Mouse (Mus musculus) midbrain, embryonic 11.5 days (tissue): ENCODE data around the gene Ankfn1. TPM values are rescaled to one million over a fixed set of nuclear protein-coding genes. Genes with fewer than 3 reads are reported as not detected.

Source experiments
- ATAC-seq: fragments of 200-750 bp; cut with Nextera tagmentation; 2 replicates; pipeline ENCODE4 v1.8.0; 2017; ENCODE audit warnings: moderate TSS enrichment, moderate library complexity; ENCODE audit not compliant: low FRiP score
- DNase-seq: peaks from one replicate; pipeline ENCODE4 v3.0.0; 2015; ENCODE audit warnings: low spot score; ENCODE audit errors: missing footprints
- H3K27ac ChIP-seq: fragments of 300-500 bp; sonication (generic); 2 replicates; pipeline ENCODE4 v1.5.1; 2014; ENCODE audit warnings: low read depth, low read length
- H3K27me3 ChIP-seq: fragments of 300-500 bp; sonication (generic); 2 replicates; pipeline ENCODE4 v1.6.1; 2014; ENCODE audit warnings: mild to moderate bottlenecking, low read length, moderate library complexity, mixed read lengths; ENCODE audit not compliant: control insufficient read depth, insufficient read depth
- H3K36me3 ChIP-seq: fragments of 300-500 bp; sonication (generic); 2 replicates; pipeline ENCODE4 v1.6.1; 2014; ENCODE audit warnings: mild to moderate bottlenecking, low read length, moderate library complexity, mixed read lengths; ENCODE audit not compliant: control insufficient read depth, insufficient read depth
- H3K4me1 ChIP-seq: fragments of 300-500 bp; sonication (generic); 2 replicates; pipeline ENCODE4 v1.6.1; 2014; ENCODE audit warnings: low read length; ENCODE audit not compliant: control insufficient read depth, insufficient read depth
- H3K4me2 ChIP-seq: fragments of 300-500 bp; sonication (generic); 2 replicates; pipeline ENCODE4 v1.6.1; 2014; ENCODE audit warnings: mild to moderate bottlenecking, moderate library complexity
- H3K4me3 ChIP-seq: fragments of 300-500 bp; sonication (generic); 2 replicates; pipeline ENCODE4 v1.5.1; 2014; ENCODE audit warnings: low read depth, low read length
- H3K9ac ChIP-seq: fragments of 300-500 bp; sonication (generic); 2 replicates; pipeline ENCODE4 v1.6.1; 2014; ENCODE audit warnings: low read length
- H3K9me3 ChIP-seq: fragments of 300-500 bp; sonication (generic); 2 replicates; pipeline ENCODE4 v1.6.1; 2016; ENCODE audit warnings: low read length; ENCODE audit not compliant: control insufficient read depth
- WGBS: fragments of 180-500 bp; shearing (Covaris S2); extraction: QIAGEN DNeasy Blood & Tissue Kit; methylation state at CpG from one replicate; pipeline ENCODE4 v1.1.7; 2014; 5-methylcytosine and 5-hydroxymethylcytosine counted together
- polyA plus RNA-seq: library from polyadenylated mRNA; unstranded; fragments of >200 nt; fragmentation: Nextera tagmentation; extraction: Ambion mirVana; gene quantifications from 2 replicates; pipeline ENCODE4 v1.2.1, GENCODE M21; 2014

The Ankfn1 gene
- polyA plus RNA-seq, 1 experiment from 2014 or later, result 2.2 TPM

DNA sequence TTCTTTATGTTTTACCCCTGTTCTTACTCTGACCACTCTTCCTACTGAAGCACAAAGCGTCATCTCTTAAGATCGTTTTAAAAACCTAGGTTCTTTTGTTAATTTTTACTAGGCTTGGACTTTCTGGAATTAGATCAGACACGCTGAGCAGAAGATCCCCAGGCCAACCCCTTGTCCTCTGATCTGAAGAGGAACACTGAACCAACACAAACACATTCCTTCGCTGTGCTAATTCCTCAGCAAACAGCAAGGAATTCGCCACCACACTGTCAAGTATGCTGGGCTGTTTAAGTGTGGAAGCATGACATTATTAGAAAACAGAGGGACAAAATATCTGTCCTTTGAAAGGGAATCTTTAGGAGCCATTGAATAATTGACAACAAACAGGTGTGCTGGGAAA lies 300.5 kb downstream of the Ankfn1 start:
- Histone ChIP-seq H3K4me3 (no peak overlapping the region), H3K4me1 (no peaks in the 10 kb centered on the region), H3K9me3 (no peaks in the 10 kb centered on the region), H3K4me2 (no peak overlapping the region), H3K9ac (no peak overlapping the region), H3K36me3 (no peaks in the 10 kb centered on the region), H3K27me3 (no peaks in the 10 kb centered on the region), H3K27ac (no peak overlapping the region)
- ATAC-seq (no peak), DNase-seq (peak; percentile 54)
- WGBS, result 37% methylated on average over 5 of the region's 5 CpGs

DNA sequence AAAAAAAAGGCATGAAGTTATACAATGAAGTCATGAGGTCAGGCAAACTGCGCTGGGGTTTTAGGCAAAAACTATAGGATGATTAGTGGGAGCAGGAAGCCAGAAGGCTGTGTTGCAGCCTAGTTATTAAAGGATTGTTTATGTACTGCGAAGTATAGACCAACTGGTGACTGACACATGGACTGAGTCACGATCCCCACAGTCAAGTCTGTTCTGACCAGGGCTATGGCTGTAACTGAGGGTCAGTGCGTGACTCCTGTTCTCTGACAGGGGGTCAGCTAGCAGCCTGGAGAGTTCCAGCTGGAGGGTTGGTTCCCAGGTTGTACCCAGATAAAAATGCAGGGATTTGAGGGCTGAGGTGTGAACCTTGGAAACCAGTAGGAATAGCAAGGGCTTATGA lies 301.4 kb downstream of the Ankfn1 start:
- Histone ChIP-seq H3K36me3 (no peaks in the 10 kb centered on the region), H3K9ac (no peak overlapping the region), H3K9me3 (no peaks in the 10 kb centered on the region), H3K4me1 (no peaks in the 10 kb centered on the region), H3K27ac (no peak overlapping the region), H3K4me2 (no peak overlapping the region), H3K4me3 (no peak overlapping the region), H3K27me3 (no peaks in the 10 kb centered on the region)
- ATAC-seq (no peak), DNase-seq (no peak)
- WGBS, result 83% methylated on average over 4 of the region's 4 CpGs

DNA sequence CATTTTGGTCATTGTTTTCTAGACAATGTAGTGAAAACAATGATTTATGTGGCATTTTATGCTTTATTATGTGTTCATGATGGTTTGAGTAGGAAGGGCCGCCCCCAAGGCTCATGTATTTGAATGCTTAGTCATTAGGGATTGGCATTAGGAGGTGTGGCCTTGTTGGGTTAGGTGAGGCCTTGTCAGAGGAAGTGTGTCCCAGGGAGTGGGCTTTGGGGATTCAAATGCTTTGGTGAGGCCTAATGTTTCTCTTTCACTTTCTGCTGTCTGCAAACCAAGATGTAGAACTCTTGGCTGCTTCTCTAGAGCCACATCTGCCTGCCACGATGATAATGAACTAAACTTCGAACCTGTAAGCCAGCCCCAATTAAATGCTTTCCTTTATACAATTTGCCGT lies 304.6 kb downstream of the Ankfn1 start:
- no peaks in the 10 kb centered on the region for H3K27me3 ChIP-seq
- no peaks in the 10 kb centered on the region for H3K9me3 ChIP-seq
- H3K36me3 ChIP-seq, result no peaks in the 10 kb centered on the region
- no peak overlapping the region for H3K4me3 ChIP-seq
- ATAC-seq (no peak), DNase-seq (peak; percentile 69)
- no peak overlapping the region for H3K9ac ChIP-seq
- no peaks in the 10 kb centered on the region for H3K4me1 ChIP-seq
- WGBS, result 85% methylated on average over 4 of the region's 4 CpGs
- no peak overlapping the region for H3K4me2 ChIP-seq
- no peak overlapping the region for H3K27ac ChIP-seq

DNA sequence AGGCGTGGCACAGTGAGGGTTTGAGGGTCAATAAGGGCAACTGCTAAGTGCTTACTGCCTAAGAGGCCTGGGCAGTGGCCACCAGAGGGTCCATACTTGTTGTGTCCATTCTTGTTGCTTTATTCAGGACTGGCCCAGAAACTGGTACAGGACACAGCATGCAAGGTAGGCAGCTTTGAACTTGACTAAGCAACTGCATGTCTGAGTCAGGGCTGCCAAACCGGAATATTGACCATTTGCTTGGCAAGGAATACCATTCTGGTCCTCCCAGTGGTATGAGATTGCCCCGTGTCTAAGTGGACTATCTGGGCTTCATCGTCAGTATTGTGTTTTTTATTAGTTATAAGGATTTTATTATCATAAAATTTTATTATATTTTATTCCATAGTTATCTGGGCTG lies 312.1 kb downstream of the Ankfn1 start:
- Histone ChIP-seq H3K4me2 (no peak overlapping the region), H3K36me3 (no peaks in the 10 kb centered on the region), H3K4me3 (no peak overlapping the region), H3K4me1 (no peaks in the 10 kb centered on the region), H3K9me3 (no peaks in the 10 kb centered on the region), H3K27ac (no peak overlapping the region), H3K27me3 (no peaks in the 10 kb centered on the region), H3K9ac (no peak overlapping the region)
- 92% methylated on average over 4 of the region's 4 CpGs for WGBS
- ATAC-seq, result no peak
- DNase-seq, result peak; percentile 65

DNA sequence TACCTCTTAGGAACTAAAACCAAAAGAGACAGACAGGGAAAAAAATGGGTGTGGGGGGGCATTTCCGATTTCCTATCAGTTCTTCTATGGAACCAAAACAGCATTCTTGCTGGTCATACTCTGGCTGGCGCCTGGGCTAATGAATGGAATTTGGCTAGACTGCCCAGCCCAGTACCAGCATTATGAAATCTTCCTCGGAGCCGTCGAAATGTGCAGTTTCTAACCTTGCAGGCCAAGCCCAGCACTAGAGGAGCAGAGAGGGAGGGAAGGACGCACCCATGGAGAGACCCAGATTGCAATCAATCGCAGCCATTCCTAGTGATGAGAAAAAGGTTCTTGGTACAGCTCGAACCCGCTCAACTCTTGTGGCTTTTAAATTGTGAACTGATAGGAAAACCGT lies 315.2 kb downstream of the Ankfn1 start:
- Histone ChIP-seq H3K4me1 (no peaks in the 10 kb centered on the region), H3K9me3 (no peaks in the 10 kb centered on the region), H3K27ac (no peak overlapping the region), H3K36me3 (no peaks in the 10 kb centered on the region), H3K4me3 (no peak overlapping the region), H3K4me2 (no peak overlapping the region), H3K27me3 (no peaks in the 10 kb centered on the region), H3K9ac (no peak overlapping the region)
- ATAC-seq (no peak), DNase-seq (peak; percentile 80)
- WGBS, result 82% methylated on average over 10 of the region's 10 CpGs

DNA sequence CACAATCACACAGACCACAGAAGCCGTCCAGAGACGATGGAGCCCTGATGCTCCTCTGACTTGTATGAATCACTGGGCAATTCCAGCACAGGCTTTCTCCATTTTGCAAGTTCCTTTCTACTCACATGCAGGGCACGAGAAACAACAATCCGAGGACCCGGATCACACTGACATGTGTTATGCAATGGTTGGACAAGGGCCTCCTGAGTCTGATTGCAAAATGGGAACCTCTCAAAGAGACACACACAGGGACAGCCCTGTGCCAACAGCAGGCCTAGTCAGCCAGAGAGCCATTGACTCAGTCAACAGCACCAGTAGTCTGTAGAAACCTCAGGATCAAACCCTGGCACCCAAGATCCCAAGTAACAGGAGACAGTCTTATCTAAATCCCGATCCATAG lies 318.0 kb downstream of the Ankfn1 start:
- Histone ChIP-seq H3K4me2 (no peak overlapping the region), H3K9me3 (no peaks in the 10 kb centered on the region), H3K27me3 (no peaks in the 10 kb centered on the region), H3K36me3 (no peaks in the 10 kb centered on the region), H3K27ac (no peak overlapping the region), H3K4me1 (peaks cover 4% of the 10 kb centered on the region), H3K9ac (no peak overlapping the region), H3K4me3 (no peak overlapping the region)
- DNase-seq (peak; percentile 47), ATAC-seq (no peak)
- 88% methylated on average over 6 of the region's 6 CpGs for WGBS

DNA sequence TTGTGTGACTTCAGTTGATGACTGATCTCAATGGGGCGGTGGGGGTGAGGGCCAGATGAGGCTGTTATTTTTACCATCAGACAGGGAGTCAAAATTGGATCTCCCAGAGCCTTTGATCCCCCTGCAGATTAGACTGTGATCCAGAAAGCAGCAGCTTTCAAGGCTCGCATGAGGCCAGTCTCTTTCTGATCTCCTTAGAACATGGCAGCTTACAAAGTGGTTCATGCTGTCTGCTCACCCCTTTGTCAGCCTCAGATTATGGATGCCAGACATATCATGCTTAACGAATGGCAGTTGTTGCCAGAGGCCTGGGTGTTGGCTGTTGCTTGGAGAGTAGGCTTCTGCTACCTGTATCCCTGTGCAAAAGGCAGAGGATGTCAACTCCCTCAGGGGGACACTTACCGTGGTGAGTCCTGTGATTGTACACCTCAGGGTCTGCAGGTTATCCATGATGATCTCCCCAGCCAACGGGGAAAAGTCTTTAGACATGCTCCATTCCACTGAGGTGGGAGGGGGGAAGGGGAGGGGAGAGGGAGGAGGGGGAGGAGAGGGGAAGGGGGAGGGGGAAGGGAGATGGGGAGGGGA lies 321.7 kb downstream of the Ankfn1 start:
- peak; percentile 82 for DNase-seq
- Histone ChIP-seq H3K4me1 (peaks cover 9% of the 10 kb centered on the region), H3K4me2 (no peak overlapping the region), H3K36me3 (no peaks in the 10 kb centered on the region), H3K27ac (no peak overlapping the region; the same call in 1 of the 2 replicates), H3K4me3 (no peak overlapping the region), H3K9ac (no peak overlapping the region), H3K27me3 (no peaks in the 10 kb centered on the region), H3K9me3 (no peaks in the 10 kb centered on the region)
- WGBS, result 9% methylated on average over 5 of the region's 5 CpGs
- ATAC-seq, result 0 out of 2 replicates have a peak, but pooled peaks have one; percentile 48

DNA sequence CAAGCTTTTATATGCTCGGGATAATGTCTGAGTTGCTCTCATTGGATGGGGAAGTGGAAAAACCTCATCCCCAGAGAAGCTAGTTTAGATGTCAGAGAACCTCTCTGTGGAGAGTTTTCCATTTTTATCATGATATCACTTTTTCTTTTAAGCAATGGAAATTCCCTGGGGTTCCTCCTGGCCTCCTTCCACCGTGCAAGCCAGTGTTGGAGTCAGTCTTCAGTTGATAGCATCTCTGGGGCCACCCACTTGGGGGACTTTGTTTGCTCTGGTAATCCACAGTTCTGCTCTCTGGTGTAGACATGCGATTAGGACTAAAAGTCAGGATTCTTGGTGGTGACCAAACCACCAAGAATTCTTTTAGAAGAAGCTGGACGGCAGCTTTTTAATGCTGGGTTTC lies 322.8 kb downstream of the Ankfn1 start:
- DNase-seq (peak; percentile 82), ATAC-seq (no peak)
- Histone ChIP-seq H3K4me1 (peaks cover 9% of the 10 kb centered on the region), H3K4me3 (no peak overlapping the region), H3K36me3 (no peaks in the 10 kb centered on the region), H3K9ac (no peak overlapping the region), H3K4me2 (no peak overlapping the region), H3K27ac (no peak overlapping the region), H3K9me3 (no peaks in the 10 kb centered on the region), H3K27me3 (no peaks in the 10 kb centered on the region)
- 49% methylated on average over 4 of the region's 4 CpGs for WGBS

DNA sequence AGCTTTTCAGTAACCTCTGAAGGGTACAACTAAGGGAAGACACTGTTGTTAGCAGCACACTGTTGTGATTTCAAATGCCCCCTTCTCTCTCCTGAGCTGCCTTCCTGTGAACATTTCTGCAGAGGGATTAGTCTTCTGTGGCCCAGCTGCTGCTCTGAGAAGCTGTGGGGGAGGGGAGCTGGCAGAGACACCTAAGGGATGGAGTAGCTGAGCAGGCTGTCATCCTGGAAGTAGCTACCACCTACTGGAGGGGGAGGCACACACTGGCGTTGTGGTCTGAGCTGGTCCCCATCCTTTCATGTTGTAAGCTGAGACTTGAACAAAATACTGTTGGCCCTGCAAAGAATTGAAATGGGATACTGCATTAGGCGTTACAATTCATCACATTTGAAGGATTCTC lies 324.6 kb downstream of the Ankfn1 start:
- ATAC-seq (peak; percentile 78; the same call in 1 of the 2 replicates), DNase-seq (peak; percentile 91)
- peaks cover 9% of the 10 kb centered on the region for H3K4me1 ChIP-seq
- H3K4me2 ChIP-seq, result no peak overlapping the region
- WGBS, result 22% methylated on average over 2 of the region's 2 CpGs
- no peak overlapping the region for H3K4me3 ChIP-seq
- no peaks in the 10 kb centered on the region for H3K9me3 ChIP-seq
- peak overlapping the region; percentile 14; the same call in 1 of the 2 replicates for H3K27ac ChIP-seq
- no peaks in the 10 kb centered on the region for H3K27me3 ChIP-seq
- no peak overlapping the region for H3K9ac ChIP-seq
- no peaks in the 10 kb centered on the region for H3K36me3 ChIP-seq
